ENCODE assay signal across 8 mouse cellular contexts in genomic region chr5:129008008-129008407, GRCm38 (mm10). TPM values are rescaled to one million over a fixed set of nuclear protein-coding genes. Genes with fewer than 3 reads are reported as not detected.
DNase-seq lines count a peak whose midpoint lies in the region; ATAC-seq and TF ChIP-seq lines count a peak whose summit lies in the region.

No protein-coding gene starts in this region.

- in situ Hi-C loops in ES-E14 (cut with MboI; ENCODE audit: low sequenced_read_pairs in 2 of 2, unreplicated experiment in 2 of 2), result no loop called here

- intact Hi-C loops in left cerebral cortex, postnatal 36 days (cut with DNase I), result no loop called here

- DNase-seq in heart, embryonic 10.5 days (ENCODE audit: low spot score), result no peak
- DNase-seq in heart, adult 18-20 months, result no peak
- DNase-seq in ES-E14 (ENCODE audit: low read depth, low spot score), result no peak
- no peak for DNase-seq in limb, embryonic 11.5 days (ENCODE audit: low spot score)
- DNase-seq in left cerebral cortex, postnatal 36 days (ENCODE audit: low spot score in 2 of 2), result no peak
- no peak for DNase-seq in adrenal gland, postnatal 14 days

- H3K9me3 ChIP-seq in heart, embryonic 10.5 days, result no peaks in the 10 kb centered on the region
- no peaks in the 10 kb centered on the region for H3K9me3 ChIP-seq in ES-E14 (ENCODE audit: control insufficient read depth, insufficient read depth, low read depth, low read length)
- H3K9me3 ChIP-seq in forebrain, embryonic 13.5 days (replicated peaks), result no peaks in the 10 kb centered on the region
- no peaks in the 10 kb centered on the region for H3K9me3 ChIP-seq in limb, embryonic 11.5 days (ENCODE audit: control insufficient read depth, low read length)
- H3K9me3 ChIP-seq in neural tube, embryonic 12.5 days, result no peaks in the 10 kb centered on the region

- H3K4me1 ChIP-seq in heart, embryonic 10.5 days, result peaks cover 25% of the 10 kb centered on the region
- peaks cover 3 to 5% of the 10 kb centered on the region in 2 experiments; a peak in 2 of 4 replicates for H3K4me1 ChIP-seq in ES-E14 (ENCODE audit: control insufficient read depth in 2 of 2, insufficient read depth in 2 of 2, low read length in 2 of 2, poor library complexity in 1 of 2)
- peaks cover 24% of the 10 kb centered on the region for H3K4me1 ChIP-seq in forebrain, embryonic 13.5 days
- H3K4me1 ChIP-seq in limb, embryonic 11.5 days (ENCODE audit: control insufficient read depth, insufficient read depth, low read length), result 0 out of 2 replicates have a peak, but pooled peaks cover 4% of the 10 kb centered on the region
- peaks cover 7% of the 10 kb centered on the region for H3K4me1 ChIP-seq in neural tube, embryonic 12.5 days

- WGBS in heart, embryonic 10.5 days, result under 1% methylated on average over 18 of the region's 18 CpGs
- WGBS in forebrain, embryonic 13.5 days, result 0% methylated on average over 18 of the region's 18 CpGs
- under 1% methylated on average over 18 of the region's 18 CpGs for WGBS in limb, embryonic 11.5 days
- WGBS in neural tube, embryonic 12.5 days, result under 1% methylated on average over 18 of the region's 18 CpGs

- peaks cover 5% of the 10 kb centered on the region; the same call in 1 of the 2 replicates for H3K36me3 ChIP-seq in heart, embryonic 10.5 days
- H3K36me3 ChIP-seq in ES-E14 (ENCODE audit: control insufficient read depth, insufficient read depth, low read length, poor library complexity, severe bottlenecking), result peaks cover 3% of the 10 kb centered on the region; the same call in 1 of the 2 replicates
- no peaks in the 10 kb centered on the region for H3K36me3 ChIP-seq in forebrain, embryonic 13.5 days (ENCODE audit: poor library complexity, severe bottlenecking)
- peaks cover 5% of the 10 kb centered on the region; the same call in 1 of the 2 replicates for H3K36me3 ChIP-seq in limb, embryonic 11.5 days (ENCODE audit: control insufficient read depth, insufficient read depth, low read length)
- H3K36me3 ChIP-seq in neural tube, embryonic 12.5 days, result no peaks in the 10 kb centered on the region

- H3K27ac ChIP-seq in heart, embryonic 10.5 days, result peak overlapping the region; percentile 94
- no peak overlapping the region for H3K27ac ChIP-seq in ES-E14 (ENCODE audit: insufficient read depth, low read depth, low read length, poor library complexity, severe bottlenecking)
- H3K27ac ChIP-seq in forebrain, embryonic 13.5 days, result peak overlapping the region; percentile 31
- no peak overlapping the region for H3K27ac ChIP-seq in limb, embryonic 11.5 days (replicated peaks; ENCODE audit: low read depth, low read length)
- H3K27ac ChIP-seq in neural tube, embryonic 12.5 days, result no peak overlapping the region; the same call in 1 of the 2 replicates

- H3K4me3 ChIP-seq in heart, embryonic 10.5 days, result peak overlapping the region; percentile 91
- H3K4me3 ChIP-seq in ES-E14 (ENCODE audit: insufficient read depth in 1 of 2, low read depth in 1 of 2, low read length in 2 of 2, poor library complexity in 1 of 2, severe bottlenecking in 1 of 2), result peak overlapping the region; percentile 73 to 79
- H3K4me3 ChIP-seq in forebrain, embryonic 13.5 days, result peak overlapping the region; percentile 62
- peak overlapping the region; percentile 69 for H3K4me3 ChIP-seq in limb, embryonic 11.5 days (ENCODE audit: low read depth, low read length)
- peak overlapping the region; percentile 70 for H3K4me3 ChIP-seq in neural tube, embryonic 12.5 days

- ATAC-seq in forebrain, embryonic 13.5 days, result no peak
- ATAC-seq in limb, embryonic 11.5 days (ENCODE audit: insufficient number of reproducible peaks, low FRiP score, low TSS enrichment, low read depth), result peak; percentile 11; the same call in 1 of the 2 replicates
- ATAC-seq in neural tube, embryonic 12.5 days (ENCODE audit: low FRiP score, low read depth), result no peak; the same call in 1 of the 2 replicates

- peak overlapping the region; percentile 85 for H3K4me2 ChIP-seq in forebrain, embryonic 13.5 days
- peak overlapping the region; percentile 85 for H3K4me2 ChIP-seq in limb, embryonic 11.5 days (ENCODE audit: low read depth, severe bottlenecking)
- H3K4me2 ChIP-seq in neural tube, embryonic 12.5 days (replicated peaks), result peak overlapping the region; percentile 85

- H3K9ac ChIP-seq in ES-E14 (ENCODE audit: insufficient read depth, low read depth, low read length, poor library complexity, severe bottlenecking), result peak overlapping the region; percentile 81
- H3K9ac ChIP-seq in forebrain, embryonic 13.5 days, result peak overlapping the region; percentile 83
- H3K9ac ChIP-seq in limb, embryonic 11.5 days (ENCODE audit: low read length), result peak overlapping the region; percentile 78
- peak overlapping the region; percentile 78 for H3K9ac ChIP-seq in neural tube, embryonic 12.5 days

- H3K27me3 ChIP-seq in heart, embryonic 10.5 days (ENCODE audit: insufficient read depth, poor library complexity, severe bottlenecking), result no peaks in the 10 kb centered on the region; the same call in 1 of the 2 replicates
- H3K27me3 ChIP-seq in forebrain, embryonic 13.5 days, result no peaks in the 10 kb centered on the region
- H3K27me3 ChIP-seq in limb, embryonic 11.5 days (ENCODE audit: control insufficient read depth, insufficient read depth, low read length), result no peaks in the 10 kb centered on the region
- no peaks in the 10 kb centered on the region for H3K27me3 ChIP-seq in neural tube, embryonic 12.5 days (replicated peaks)

TF ChIP-seq in ES-E14, 5 proteins besides CTCF, POLR2A, EP300 and RAD21:
- TF ChIP-seq ZC3H11A (IDR thresholded peaks at IDR 0.05; ENCODE audit: borderline replicate concordance, low read depth, low read length) (no peak), MAFK (IDR thresholded peaks at IDR 0.05; ENCODE audit: insufficient read depth, low read depth, low read length) (no peak), ZNF384 (IDR thresholded peaks at IDR 0.05; ENCODE audit: low read depth, low read length) (no peak), HCFC1 (IDR thresholded peaks at IDR 0.05; ENCODE audit: borderline replicate concordance, insufficient read depth, low read length) (no peak), CHD2 (IDR thresholded peaks at IDR 0.05; ENCODE audit: low read depth, low read length) (no peak)
TF ChIP-seq in ES-E14: peak in this region for 0.

RNA-seq across cellular contexts. Expression of gene Stx2, which starts 0.4 kb away (rescaled TPM):
- 19.8 and 23.9 TPM in 2 replicates for polyA plus RNA-seq in heart, embryonic 10.5 days (2016; fragmentation: Nextera tagmentation; extraction: Ambion mirVana)
- 10 to 100 TPM; 10.5 to 13.4 TPM for total RNA-seq in heart, adult 18-20 months (2021)
- 6.8 and 9.4 TPM in 2 replicates for total RNA-seq in ES-E14 (2012; rRNA removed)
- 17.1 and 18.1 TPM in 2 replicates for polyA plus RNA-seq in forebrain, embryonic 13.5 days (2015; fragmentation: Nextera tagmentation; extraction: Ambion mirVana)
- polyA plus RNA-seq in limb, embryonic 11.5 days (2014; fragmentation: Nextera tagmentation; extraction: Ambion mirVana), result 27.3 and 31.1 TPM in 2 replicates
- polyA plus RNA-seq in neural tube, embryonic 12.5 days (2016; fragmentation: Nextera tagmentation; extraction: Ambion mirVana), result 29.9 and 37.0 TPM in 2 replicates
- 10 to 100 TPM; 16.9 to 29.6 TPM for total RNA-seq in left cerebral cortex, postnatal 36 days (2021)
- total RNA-seq in adrenal gland, postnatal 14 days (2021), result 27.1 and 27.5 TPM in 2 replicates

RNA-seq across cellular contexts. Expression of gene Ran, which starts 11.9 kb away (rescaled TPM):
- polyA plus RNA-seq in heart, embryonic 10.5 days (2016; fragmentation: Nextera tagmentation; extraction: Ambion mirVana), result 581 and 755 TPM in 2 replicates
- total RNA-seq in heart, adult 18-20 months (2021), result 100 to 1,000 TPM in 1 of 2 experiments, 10 to 100 TPM in 1; 99.7 to 125 TPM
- 642 and 877 TPM in 2 replicates for total RNA-seq in ES-E14 (2012; rRNA removed)
- 746 and 789 TPM in 2 replicates for polyA plus RNA-seq in forebrain, embryonic 13.5 days (2015; fragmentation: Nextera tagmentation; extraction: Ambion mirVana)
- polyA plus RNA-seq in limb, embryonic 11.5 days (2014; fragmentation: Nextera tagmentation; extraction: Ambion mirVana), result 910 TPM in 2 replicates
- polyA plus RNA-seq in neural tube, embryonic 12.5 days (2016; fragmentation: Nextera tagmentation; extraction: Ambion mirVana), result 578 and 608 TPM in 2 replicates
- 100 to 1,000 TPM; 144 to 159 TPM for total RNA-seq in left cerebral cortex, postnatal 36 days (2021)
- total RNA-seq in adrenal gland, postnatal 14 days (2021), result 212 and 219 TPM in 2 replicates

RNA-seq across cellular contexts. Expression of gene Rimbp2, which starts 54.7 kb away (rescaled TPM):
- polyA plus RNA-seq in heart, embryonic 10.5 days (2016; fragmentation: Nextera tagmentation; extraction: Ambion mirVana), result 0.20 and 0.55 TPM in 2 replicates
- not detected for total RNA-seq in heart, adult 18-20 months (2021)
- 1.2 TPM in 2 replicates for total RNA-seq in ES-E14 (2012; rRNA removed)
- 1.2 and 1.4 TPM in 2 replicates for polyA plus RNA-seq in forebrain, embryonic 13.5 days (2015; fragmentation: Nextera tagmentation; extraction: Ambion mirVana)
- 0.09 and 0.11 TPM in 2 replicates for polyA plus RNA-seq in limb, embryonic 11.5 days (2014; fragmentation: Nextera tagmentation; extraction: Ambion mirVana)
- polyA plus RNA-seq in neural tube, embryonic 12.5 days (2016; fragmentation: Nextera tagmentation; extraction: Ambion mirVana), result 2.6 and 3.5 TPM in 2 replicates
- total RNA-seq in left cerebral cortex, postnatal 36 days (2021), result 100 to 1,000 TPM; 128 to 150 TPM
- total RNA-seq in adrenal gland, postnatal 14 days (2021), result 5.7 and 6.0 TPM in 2 replicates

Comparison
In these comparisons a context has a peak if more than half of its experiments do, and no peak if none do; other contexts are left out.
1. H3K27ac ChIP-seq: peak in heart, embryonic 10.5 days (single experiment) and forebrain, embryonic 13.5 days (single experiment); none in ES-E14 (single experiment), limb, embryonic 11.5 days (single experiment) and neural tube, embryonic 12.5 days (single experiment).
2. RNA of gene Rimbp2, which starts 54.7 kb away (total RNA-seq): 128 to 150 TPM in left cerebral cortex, postnatal 36 days; 5.7 to 6.0 TPM in adrenal gland, postnatal 14 days, 1.2 TPM in ES-E14 and not detected in heart, adult 18-20 months; every median in the first group is over 10 times any median in the second.
3. Peak in every context shown above with its lines, with median percentiles within 50 percentile points of each other: H3K4me3 ChIP-seq, H3K9ac ChIP-seq and H3K4me2 ChIP-seq.